Mouse (Mus musculus) midbrain, embryonic 11.5 days (tissue): ENCODE measurements around the gene Ahnak. TPM values are rescaled to one million over a fixed set of nuclear protein-coding genes. Genes with fewer than 3 reads are reported as not detected.

Source experiments
- ATAC-seq: fragments of 200-750 bp; cut with Nextera tagmentation; 2 replicates; pipeline ENCODE4 v1.8.0; 2017; ENCODE audit warnings: moderate TSS enrichment, moderate library complexity; ENCODE audit not compliant: low FRiP score
- DNase-seq: peaks from one replicate; pipeline ENCODE4 v3.0.0; 2015; ENCODE audit warnings: low spot score; ENCODE audit errors: missing footprints
- H3K27ac ChIP-seq: fragments of 300-500 bp; sonication (generic); 2 replicates; pipeline ENCODE4 v1.5.1; 2014; ENCODE audit warnings: low read depth, low read length
- H3K27me3 ChIP-seq: fragments of 300-500 bp; sonication (generic); 2 replicates; pipeline ENCODE4 v1.6.1; 2014; ENCODE audit warnings: mild to moderate bottlenecking, low read length, moderate library complexity, mixed read lengths; ENCODE audit not compliant: control insufficient read depth, insufficient read depth
- H3K36me3 ChIP-seq: fragments of 300-500 bp; sonication (generic); 2 replicates; pipeline ENCODE4 v1.6.1; 2014; ENCODE audit warnings: mild to moderate bottlenecking, low read length, moderate library complexity, mixed read lengths; ENCODE audit not compliant: control insufficient read depth, insufficient read depth
- H3K4me1 ChIP-seq: fragments of 300-500 bp; sonication (generic); 2 replicates; pipeline ENCODE4 v1.6.1; 2014; ENCODE audit warnings: low read length; ENCODE audit not compliant: control insufficient read depth, insufficient read depth
- H3K4me2 ChIP-seq: fragments of 300-500 bp; sonication (generic); 2 replicates; pipeline ENCODE4 v1.6.1; 2014; ENCODE audit warnings: mild to moderate bottlenecking, moderate library complexity
- H3K4me3 ChIP-seq: fragments of 300-500 bp; sonication (generic); 2 replicates; pipeline ENCODE4 v1.5.1; 2014; ENCODE audit warnings: low read depth, low read length
- H3K9ac ChIP-seq: fragments of 300-500 bp; sonication (generic); 2 replicates; pipeline ENCODE4 v1.6.1; 2014; ENCODE audit warnings: low read length
- H3K9me3 ChIP-seq: fragments of 300-500 bp; sonication (generic); 2 replicates; pipeline ENCODE4 v1.6.1; 2016; ENCODE audit warnings: low read length; ENCODE audit not compliant: control insufficient read depth
- WGBS: fragments of 180-500 bp; shearing (Covaris S2); extraction: QIAGEN DNeasy Blood & Tissue Kit; methylation state at CpG from one replicate; pipeline ENCODE4 v1.1.7; 2014; 5-methylcytosine and 5-hydroxymethylcytosine counted together
- polyA plus RNA-seq: library from polyadenylated mRNA; unstranded; fragments of >200 nt; fragmentation: Nextera tagmentation; extraction: Ambion mirVana; gene quantifications from 2 replicates; pipeline ENCODE4 v1.2.1, GENCODE M21; 2014

Ahnak gene
- polyA plus RNA-seq, 1 experiment from 2014 or later = 6.3 TPM

DNA sequence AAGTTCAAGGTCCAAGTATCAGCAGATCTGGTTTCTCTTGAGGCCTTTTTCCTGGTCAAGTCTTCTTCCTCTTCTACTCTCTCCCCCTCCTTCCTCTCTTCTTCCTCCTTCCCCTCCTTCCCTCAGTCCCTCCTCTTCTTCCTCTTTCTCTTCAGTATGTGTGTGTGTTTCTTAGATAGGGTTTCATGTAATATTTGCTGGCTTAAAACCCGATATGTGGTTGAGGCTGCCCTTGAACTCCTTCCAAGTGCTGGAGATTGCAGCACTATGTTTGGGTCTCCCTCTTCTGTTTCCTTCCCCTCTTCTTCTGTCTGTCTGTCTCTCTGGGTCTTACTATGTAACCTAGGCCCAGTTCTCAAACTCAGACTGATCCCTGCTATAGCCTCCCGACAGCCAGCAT is 73.7 kb downstream of the Ahnak start:
- H3K27ac ChIP-seq = no peak overlapping the region
- H3K4me1 ChIP-seq = peaks cover 4% of the 10 kb centered on the region; the same call in 1 of the 2 replicates
- H3K36me3 ChIP-seq = no peaks in the 10 kb centered on the region
- no peaks in the 10 kb centered on the region for H3K9me3 ChIP-seq
- H3K4me2 ChIP-seq = no peak overlapping the region
- H3K4me3 ChIP-seq = no peak overlapping the region
- no peaks in the 10 kb centered on the region for H3K27me3 ChIP-seq
- ATAC-seq = no peak
- no peak overlapping the region for H3K9ac ChIP-seq
- WGBS = 90% methylated on average over 2 of the region's 2 CpGs
- no peak for DNase-seq

DNA sequence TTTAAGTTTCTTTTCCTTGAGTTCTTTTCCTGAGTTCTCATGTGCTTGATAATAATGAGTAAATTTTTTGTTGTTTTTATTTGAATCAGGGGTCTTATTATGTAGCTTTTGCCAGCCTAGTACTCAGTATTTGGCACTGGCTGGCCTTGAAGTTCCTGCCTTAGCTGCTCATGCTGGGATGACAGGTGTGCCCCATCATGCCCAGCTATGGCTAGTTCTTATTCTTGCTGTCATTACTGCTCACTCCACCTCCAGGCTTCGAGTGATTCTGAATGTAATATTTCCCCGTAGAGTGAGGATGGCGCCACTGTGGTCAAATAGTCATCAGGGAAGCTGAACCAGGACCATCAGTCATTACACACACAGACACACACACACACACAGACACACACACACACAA is 74.7 kb downstream of the Ahnak start:
- H3K4me2 ChIP-seq = no peak overlapping the region
- 92% methylated on average over 3 of the region's 3 CpGs for WGBS
- H3K9me3 ChIP-seq = no peaks in the 10 kb centered on the region

DNA sequence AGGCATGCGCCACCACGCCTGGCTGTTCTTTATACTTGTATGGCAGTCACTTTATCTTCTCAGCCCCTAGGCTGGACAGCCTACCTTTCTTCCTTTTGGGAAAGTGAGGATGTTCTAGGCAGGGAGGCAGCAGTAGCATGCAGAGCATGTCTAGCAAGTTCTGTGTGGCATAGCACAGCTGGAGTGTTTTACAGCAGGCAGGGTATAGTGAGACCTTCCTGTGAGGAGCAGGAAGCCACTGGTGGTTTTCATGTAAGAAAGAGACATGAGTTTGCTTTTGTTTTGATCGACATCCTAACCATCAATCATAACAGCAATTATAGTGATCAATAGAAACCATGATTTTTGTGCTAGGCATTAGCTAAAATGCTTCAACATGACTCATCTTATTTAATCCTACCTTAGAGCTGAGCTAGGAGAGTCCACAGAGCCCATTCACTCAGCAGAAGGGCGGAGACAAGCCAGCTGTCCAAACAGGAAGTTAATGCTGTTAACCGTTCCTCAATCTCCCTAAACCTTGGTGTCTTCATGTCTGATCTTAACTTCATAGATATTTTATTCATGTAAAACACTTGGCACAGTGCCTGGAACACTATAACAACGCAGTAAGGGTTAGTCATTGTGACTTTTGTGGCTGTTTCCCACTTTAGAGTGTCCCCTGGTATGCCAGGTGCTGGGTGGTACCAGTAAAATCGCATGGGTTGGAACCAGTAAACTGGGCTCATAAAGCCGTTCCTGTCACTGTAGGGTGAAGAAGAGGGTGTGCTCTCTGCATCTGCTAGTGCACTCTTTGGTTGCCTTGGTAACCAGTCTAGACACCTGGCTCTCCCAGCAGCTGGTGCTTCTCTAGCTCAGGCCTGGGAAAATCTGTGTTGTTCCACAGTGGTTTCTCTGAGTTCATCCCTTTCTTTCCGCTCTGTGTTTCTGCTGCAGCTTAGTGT is 76.8 kb downstream of the Ahnak start:
- no peaks in the 10 kb centered on the region for H3K27me3 ChIP-seq
- DNase-seq (no peak), ATAC-seq (peak; percentile 61; the same call in 1 of the 2 replicates)
- H3K27ac ChIP-seq = peak overlapping the region; percentile 14; the same call in 1 of the 2 replicates
- H3K4me3 ChIP-seq = no peak overlapping the region
- 70% methylated on average over 9 of the region's 9 CpGs for WGBS
- no peaks in the 10 kb centered on the region for H3K9me3 ChIP-seq
- H3K4me1 ChIP-seq = peaks cover 4% of the 10 kb centered on the region; the same call in 1 of the 2 replicates
- no peak overlapping the region for H3K4me2 ChIP-seq
- H3K9ac ChIP-seq = no peak overlapping the region
- no peaks in the 10 kb centered on the region for H3K36me3 ChIP-seq

More for the DNA sequence above, 74.7 kb downstream of the Ahnak start:
- Histone ChIP-seq H3K9ac (no peak overlapping the region), H3K36me3 (no peaks in the 10 kb centered on the region), H3K4me3 (no peak overlapping the region), H3K27ac (no peak overlapping the region), H3K27me3 (no peaks in the 10 kb centered on the region), H3K4me1 (peaks cover 4% of the 10 kb centered on the region; the same call in 1 of the 2 replicates)
- DNase-seq = no peak
- no peak for ATAC-seq

DNA sequence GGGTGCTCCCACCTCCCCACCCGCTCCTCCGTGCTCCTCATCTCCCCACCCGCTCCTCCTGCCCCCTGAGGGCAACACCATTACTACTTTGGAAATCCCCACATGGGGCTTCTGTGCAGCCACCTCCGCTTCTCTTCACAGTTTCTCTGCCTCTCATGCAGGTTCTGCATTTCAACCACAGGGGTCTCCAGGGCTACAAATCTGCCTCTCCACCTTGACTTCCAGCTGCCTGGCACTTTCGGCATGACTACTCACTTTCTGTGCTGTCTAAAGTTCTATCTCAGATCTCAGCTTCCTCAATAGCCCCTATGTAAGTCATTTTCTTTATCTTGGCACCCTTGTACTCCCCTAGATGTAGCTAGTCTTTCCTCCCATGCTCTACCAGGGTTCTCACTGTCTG is 78.2 kb downstream of the Ahnak start:
- no peak overlapping the region for H3K9ac ChIP-seq
- DNase-seq (no peak), ATAC-seq (no peak)
- no peaks in the 10 kb centered on the region for H3K27me3 ChIP-seq
- 79% methylated on average over 5 of the region's 5 CpGs for WGBS
- no peak overlapping the region for H3K4me3 ChIP-seq
- H3K4me1 ChIP-seq = peaks cover 7% of the 10 kb centered on the region; the same call in 1 of the 2 replicates
- H3K4me2 ChIP-seq = no peak overlapping the region
- no peaks in the 10 kb centered on the region for H3K9me3 ChIP-seq
- H3K27ac ChIP-seq = no peak overlapping the region
- no peaks in the 10 kb centered on the region for H3K36me3 ChIP-seq

DNA sequence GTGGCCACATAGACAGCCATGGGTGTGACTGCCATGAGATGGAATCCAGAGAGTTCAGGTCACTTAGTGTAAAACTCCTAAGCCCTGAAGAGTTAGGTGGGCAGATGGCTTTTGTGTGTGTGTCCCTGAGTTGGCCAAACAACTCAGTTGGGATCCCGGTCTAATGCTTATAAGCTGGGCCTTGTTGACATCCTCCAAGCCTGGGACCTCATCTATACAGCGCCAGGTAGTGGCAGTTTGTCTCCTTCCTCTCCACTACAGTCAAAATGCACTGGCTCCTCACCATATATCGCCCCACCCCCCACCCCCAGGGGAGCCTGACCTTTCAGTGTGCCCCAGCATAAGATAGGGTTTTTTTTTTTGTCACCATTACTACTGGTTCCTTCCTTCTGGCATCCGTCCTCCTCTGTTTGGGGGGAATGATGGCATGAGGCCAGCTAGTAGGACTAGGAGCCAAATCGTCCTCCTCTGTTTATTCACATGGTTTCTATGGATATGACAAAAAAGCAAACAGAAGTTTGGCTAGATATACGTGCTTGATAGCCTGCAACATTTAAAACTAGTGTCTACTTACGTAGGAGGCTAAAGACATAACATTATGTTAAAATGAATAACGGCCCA is 80.7 kb downstream of the Ahnak start:
- WGBS = 82% methylated on average over 8 of the region's 8 CpGs
- no peaks in the 10 kb centered on the region for H3K27me3 ChIP-seq
- DNase-seq = no peak

DNA sequence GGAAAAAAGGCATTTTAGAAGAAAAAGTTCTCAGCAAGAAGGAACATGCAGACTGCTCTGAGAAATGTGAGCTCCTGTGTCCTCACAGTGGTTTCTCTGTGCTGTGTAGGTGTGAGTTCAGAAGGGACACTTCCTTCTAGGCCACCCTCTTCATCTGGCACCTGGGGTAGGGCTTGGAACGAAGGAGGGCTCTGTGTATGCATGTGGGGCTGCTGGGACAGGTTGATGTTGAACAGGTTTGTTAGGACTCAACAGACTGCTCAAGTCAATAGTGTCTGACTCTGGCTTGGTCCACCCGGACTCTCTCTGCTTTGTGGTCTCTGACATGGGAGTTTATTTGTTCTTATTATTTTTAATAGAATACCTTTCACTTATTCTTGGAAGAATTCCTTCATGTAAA is 81.2 kb downstream of the Ahnak start:
- Histone ChIP-seq H3K27ac (no peak overlapping the region), H3K4me3 (no peak overlapping the region)
- no peak for ATAC-seq

More for the DNA sequence above, 80.7 kb downstream of the Ahnak start:
- peaks cover 7% of the 10 kb centered on the region; the same call in 1 of the 2 replicates for H3K4me1 ChIP-seq
- H3K9me3 ChIP-seq = no peaks in the 10 kb centered on the region
- ATAC-seq = no peak
- H3K4me2 ChIP-seq = no peak overlapping the region
- no peak overlapping the region for H3K27ac ChIP-seq
- no peak overlapping the region for H3K9ac ChIP-seq
- no peak overlapping the region for H3K4me3 ChIP-seq
- H3K36me3 ChIP-seq = no peaks in the 10 kb centered on the region

DNA sequence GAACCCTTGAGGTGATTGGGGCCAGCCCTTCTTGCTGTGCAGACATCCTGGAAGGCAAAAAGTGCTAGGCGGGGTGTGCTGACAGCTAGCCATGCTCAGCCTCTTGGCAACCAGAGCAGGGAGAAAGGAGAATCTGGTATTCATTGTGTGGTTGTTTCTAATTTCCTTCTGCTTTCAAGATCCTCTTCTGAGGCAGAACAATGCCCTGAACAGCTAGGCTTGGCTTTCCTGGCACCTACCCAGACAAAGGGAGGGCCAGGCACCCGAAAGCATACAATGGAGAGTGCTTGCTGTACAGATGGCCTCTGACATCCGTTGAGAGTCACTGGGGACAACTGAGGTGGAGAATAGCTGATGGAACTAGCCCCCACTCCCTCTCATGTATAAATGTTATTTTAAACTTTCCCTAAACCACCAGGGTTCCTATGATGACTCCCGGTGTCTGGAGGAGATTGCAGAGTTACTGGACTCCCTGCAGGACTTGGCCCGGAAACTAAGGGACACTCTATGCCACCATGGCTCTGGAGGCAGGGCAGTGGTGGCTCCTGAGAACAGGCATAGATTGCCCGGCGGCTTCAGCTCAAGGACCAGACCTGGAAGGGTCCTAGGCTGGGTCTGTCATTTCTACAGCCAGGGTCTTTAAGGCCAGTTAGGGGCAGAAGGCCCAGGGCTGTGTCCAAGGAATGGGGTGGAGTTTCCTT is 82.5 kb downstream of the Ahnak start:
- 56% methylated on average over 7 of the region's 7 CpGs for WGBS
- ATAC-seq = no peak

More for the DNA sequence above, 81.2 kb downstream of the Ahnak start:
- no peak for DNase-seq
- H3K27me3 ChIP-seq = no peaks in the 10 kb centered on the region
- H3K9me3 ChIP-seq = no peaks in the 10 kb centered on the region
- H3K36me3 ChIP-seq = no peaks in the 10 kb centered on the region
- H3K4me1 ChIP-seq = peaks cover 7% of the 10 kb centered on the region; the same call in 1 of the 2 replicates
- H3K4me2 ChIP-seq = no peak overlapping the region
- WGBS = 92% methylated on average over 2 of the region's 2 CpGs
- H3K9ac ChIP-seq = no peak overlapping the region

DNA sequence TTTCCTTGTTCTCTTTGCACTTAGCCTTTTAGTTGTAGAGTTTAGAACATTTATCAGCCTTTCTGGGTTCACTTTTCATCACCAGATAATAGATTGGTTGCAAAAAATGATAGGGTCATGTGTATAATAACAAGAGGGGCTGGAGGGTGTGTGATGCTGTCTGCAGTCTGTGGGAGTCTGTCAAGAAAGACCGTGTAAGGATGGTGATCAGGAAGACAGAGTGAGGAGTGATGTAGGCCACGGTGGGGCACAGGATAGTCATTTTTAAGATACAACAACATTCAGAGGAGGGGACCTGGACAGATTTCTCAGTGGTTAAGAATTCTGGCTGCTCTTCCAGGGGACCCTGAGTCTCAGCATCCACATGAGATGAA is 83.1 kb downstream of the Ahnak start:
- DNase-seq (no peak), ATAC-seq (no peak)
- Histone ChIP-seq H3K4me2 (no peak overlapping the region), H3K4me3 (no peak overlapping the region), H3K4me1 (peaks cover 3% of the 10 kb centered on the region; the same call in 1 of the 2 replicates), H3K9me3 (no peaks in the 10 kb centered on the region), H3K27ac (no peak overlapping the region), H3K9ac (no peak overlapping the region), H3K36me3 (no peaks in the 10 kb centered on the region), H3K27me3 (no peaks in the 10 kb centered on the region)
- 91% methylated on average over 2 of the region's 2 CpGs for WGBS

More for the DNA sequence above, 82.5 kb downstream of the Ahnak start:
- Histone ChIP-seq H3K27ac (no peak overlapping the region), H3K9ac (no peak overlapping the region), H3K4me3 (no peak overlapping the region), H3K36me3 (no peaks in the 10 kb centered on the region), H3K9me3 (no peaks in the 10 kb centered on the region), H3K4me2 (no peak overlapping the region), H3K27me3 (no peaks in the 10 kb centered on the region), H3K4me1 (peaks cover 3% of the 10 kb centered on the region; the same call in 1 of the 2 replicates)
- no peak for DNase-seq
